Mouse (Mus musculus) embryonic facial prominence, embryonic 12.5 days (tissue): ENCODE measurements around the gene Myocos. TPM values are rescaled to one million over a fixed set of nuclear protein-coding genes. Genes with fewer than 3 reads are reported as not detected.

Experiments
- ATAC-seq: fragments of 200-750 bp; cut with Nextera tagmentation; 2 replicates; pipeline ENCODE4 v1.8.0; 2017; ENCODE audit not compliant: insufficient number of reproducible peaks, insufficient read depth, low FRiP score, low TSS enrichment
- H3K27ac ChIP-seq: fragments of 300-500 bp; sonication (generic); 2 replicates; pipeline ENCODE4 v1.5.1; 2016; ENCODE audit warnings: mild to moderate bottlenecking
- H3K27me3 ChIP-seq: fragments of 300-500 bp; sonication (generic); 2 replicates; pipeline ENCODE4 v1.6.1; 2016; ENCODE audit warnings: mild to moderate bottlenecking, moderate library complexity
- H3K36me3 ChIP-seq: fragments of 300-500 bp; sonication (generic); 2 replicates; pipeline ENCODE4 v1.6.1; 2016; ENCODE audit warnings: mild to moderate bottlenecking
- H3K4me1 ChIP-seq: fragments of 300-500 bp; sonication (generic); 2 replicates; pipeline ENCODE4 v1.6.1; 2016
- H3K4me2 ChIP-seq: fragments of 300-500 bp; sonication (generic); replicated peaks from 2 replicates; pipeline ENCODE4 v1.6.1; 2016; ENCODE audit warnings: mild to moderate bottlenecking, moderate library complexity
- H3K4me3 ChIP-seq: fragments of 300-500 bp; sonication (generic); 2 replicates; pipeline ENCODE4 v1.5.1; 2016; ENCODE audit warnings: mild to moderate bottlenecking
- H3K9ac ChIP-seq: fragments of 300-500 bp; sonication (generic); 2 replicates; pipeline ENCODE4 v1.6.1; 2016; ENCODE audit warnings: mild to moderate bottlenecking, moderate library complexity
- H3K9me3 ChIP-seq: fragments of 300-500 bp; sonication (generic); 2 replicates; pipeline ENCODE4 v1.6.1; 2016; ENCODE audit warnings: mild to moderate bottlenecking, moderate library complexity
- WGBS: fragments of 180-500 bp; shearing (Covaris S2); methylation state at CpG from one replicate; pipeline ENCODE4 v1.1.7; 2016; 5-methylcytosine and 5-hydroxymethylcytosine counted together
- microRNA-seq: library from miRNA; unstranded; fragments of <30 nt; microRNA quantifications from one replicate; pipeline ENCODE4, GENCODE M21; 2017
- polyA plus RNA-seq: library from polyadenylated mRNA; unstranded; fragments of >200 nt; fragmentation: Nextera tagmentation; extraction: Ambion mirVana; gene quantifications from 2 replicates; pipeline ENCODE4 v1.2.1, GENCODE M21; 2016

Myocos gene
- polyA plus RNA-seq, 1 experiment from 2014 or later, result not detected

GRCm38 (mm10) chr1:162609633-162610250, 48.3 kb downstream of the Myocos start:
- Histone ChIP-seq H3K4me1 (no peaks in the 10 kb centered on the region; the same call in 1 of the 2 replicates), H3K27me3 (no peaks in the 10 kb centered on the region), H3K9ac (no peak overlapping the region), H3K27ac (no peak overlapping the region), H3K4me3 (no peak overlapping the region), H3K36me3 (no peaks in the 10 kb centered on the region), H3K4me2 (no peak overlapping the region), H3K9me3 (no peaks in the 10 kb centered on the region)
- WGBS, result 37% methylated on average over 9 of the region's 9 CpGs
- ATAC-seq, result no peak

GRCm38 (mm10) chr1:162608127-162608526, 49.9 kb downstream of the Myocos start:
- no peak for ATAC-seq
- H3K27ac ChIP-seq, result no peak overlapping the region
- no peak overlapping the region for H3K4me2 ChIP-seq
- H3K4me1 ChIP-seq, result no peaks in the 10 kb centered on the region; the same call in 1 of the 2 replicates
- H3K4me3 ChIP-seq, result no peak overlapping the region
- WGBS, result 20% methylated on average over 1 of the region's 1 CpGs
- H3K9ac ChIP-seq, result no peak overlapping the region
- H3K27me3 ChIP-seq, result no peaks in the 10 kb centered on the region
- no peaks in the 10 kb centered on the region for H3K9me3 ChIP-seq
- no peaks in the 10 kb centered on the region for H3K36me3 ChIP-seq

- H3K27me3 ChIP-seq, result no peaks in the 10 kb centered on the region
- no peak overlapping the region for H3K27ac ChIP-seq
- peaks cover 19% of the 10 kb centered on the region for H3K36me3 ChIP-seq
- H3K4me1 ChIP-seq, result no peaks in the 10 kb centered on the region
- no peak overlapping the region for H3K9ac ChIP-seq
- H3K4me2 ChIP-seq, result no peak overlapping the region
- H3K4me3 ChIP-seq, result no peak overlapping the region
- H3K9me3 ChIP-seq, result no peaks in the 10 kb centered on the region
- WGBS, result 87% methylated on average over 4 of the region's 4 CpGs
- ATAC-seq, result no peak
These were observed 56.7 kb downstream of the Myocos start for GRCm38 (mm10) chr1:162601288-162601687.

DNA sequence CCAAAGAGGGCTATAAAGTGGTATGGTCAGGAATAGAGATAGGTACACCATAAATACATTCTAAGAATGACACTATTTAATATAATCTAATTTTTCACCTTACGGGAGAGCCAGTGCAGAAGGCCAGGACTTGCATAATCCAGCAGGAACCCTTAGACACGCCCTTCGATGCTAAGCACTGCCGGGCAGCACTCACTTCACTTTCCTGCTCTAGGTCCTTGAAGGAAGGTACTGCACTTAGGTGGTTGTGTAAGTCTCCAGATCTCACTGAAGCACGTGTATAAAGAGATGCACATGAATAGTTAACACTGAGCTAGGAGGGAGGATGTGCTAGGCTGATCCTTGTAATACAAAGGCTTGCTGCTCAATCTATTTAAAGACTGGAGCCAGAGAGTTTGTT, 58.4 kb downstream of the Myocos start:
- Histone ChIP-seq H3K27me3 (no peaks in the 10 kb centered on the region), H3K36me3 (peaks cover 19% of the 10 kb centered on the region), H3K4me1 (no peaks in the 10 kb centered on the region), H3K4me3 (no peak overlapping the region), H3K9ac (no peak overlapping the region), H3K27ac (no peak overlapping the region), H3K4me2 (no peak overlapping the region), H3K9me3 (no peaks in the 10 kb centered on the region)
- no peak for ATAC-seq
- WGBS, result 94% methylated on average over 5 of the region's 5 CpGs

DNA sequence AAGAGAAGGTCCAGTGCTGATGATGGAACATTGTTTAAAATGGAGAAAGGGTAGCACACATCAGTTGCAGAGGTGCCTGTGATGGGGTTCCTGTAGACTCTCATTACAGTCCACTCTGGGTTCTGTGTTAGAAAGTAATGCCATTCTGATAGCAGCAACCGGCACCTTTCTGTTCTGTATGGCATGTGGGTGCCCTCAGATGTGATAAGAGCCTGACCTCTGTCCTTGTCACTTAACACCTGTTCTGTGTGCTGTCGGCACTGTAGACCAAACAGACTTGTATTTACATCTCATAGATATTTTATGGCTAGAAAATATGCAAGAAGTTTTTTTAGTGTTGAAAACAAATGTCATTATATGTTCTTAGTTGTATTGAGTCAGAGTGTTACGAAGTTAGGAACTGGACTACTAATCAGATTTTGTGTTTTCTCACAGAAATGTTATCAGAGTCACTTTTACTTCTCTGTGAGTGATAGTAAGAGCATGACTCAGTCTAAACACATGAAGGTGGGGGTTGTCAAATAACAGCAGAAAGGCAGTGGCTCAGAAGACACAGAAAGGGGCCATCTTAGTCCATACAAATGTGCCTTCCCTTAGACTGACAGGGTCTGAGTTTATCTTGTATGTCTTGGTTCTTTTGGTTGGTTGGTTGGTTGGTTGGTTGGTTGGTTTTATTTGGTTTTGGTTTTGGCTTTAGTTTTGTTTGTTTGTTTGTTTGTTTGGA, 60.5 kb downstream of the Myocos start:
- WGBS, result 85% methylated on average over 3 of the region's 3 CpGs

More for the DNA sequence above, 60.5 kb downstream of the Myocos start:
- H3K9ac ChIP-seq, result no peak overlapping the region
- H3K4me2 ChIP-seq, result no peak overlapping the region
- ATAC-seq, result no peak
- H3K36me3 ChIP-seq, result peaks cover 22% of the 10 kb centered on the region
- H3K27ac ChIP-seq, result no peak overlapping the region
- no peaks in the 10 kb centered on the region for H3K27me3 ChIP-seq
- no peaks in the 10 kb centered on the region for H3K9me3 ChIP-seq
- no peak overlapping the region for H3K4me3 ChIP-seq
- no peaks in the 10 kb centered on the region for H3K4me1 ChIP-seq

Small RNA genes within 50 kb of the gene (microRNA-seq; reads per million reads assigned to microRNA genes)
- not detected for gene Gm27616

Other genes with a start within 250 kb of the Myocos start
- gene Dnm3, start 180.2 kb downstream of the Myocos start, polyA plus RNA-seq, result 18.5 and 21.1 TPM in 2 replicates
- gene Mettl13, start 109.7 kb downstream of the Myocos start, polyA plus RNA-seq, result 30.2 and 32.6 TPM in 2 replicates
- gene Vamp4, start 87.7 kb downstream of the Myocos start, polyA plus RNA-seq, result 77.0 and 79.8 TPM in 2 replicates
- not detected in 2 replicates for gene Myoc, start 19.1 kb downstream of the Myocos start, polyA plus RNA-seq
- 172 and 179 TPM in 2 replicates for gene Prrc2c, start 82.3 kb upstream of the Myocos start, polyA plus RNA-seq
- 0.19 and 0.36 TPM in 2 replicates for gene Fmo4, start 155.8 kb upstream of the Myocos start, polyA plus RNA-seq
- 14.8 and 15.3 TPM in 2 replicates for gene Fmo1, start 208.4 kb upstream of the Myocos start, polyA plus RNA-seq
- gene Fmo2, start 240.5 kb upstream of the Myocos start, polyA plus RNA-seq, result 0.22 and 0.59 TPM in 2 replicates